Mouse (Mus musculus) brain, embryonic 18.5 days (tissue): ENCODE results near the gene Enc1.

Experiments used
- DNase-seq: peaks from one replicate; pipeline ENCODE4 v3.0.0-alpha.2; 2012; ENCODE audit warnings: low read depth, low spot score

Enc1 gene

GRCm38 (mm10) chr13:97290747-97291146, 49.8 kb downstream of the Enc1 start:
- DNase-seq, result no peak

GRCm38 (mm10) chr13:97291354-97291753, 50.4 kb downstream of the Enc1 start:
- DNase-seq, result no peak

DNA sequence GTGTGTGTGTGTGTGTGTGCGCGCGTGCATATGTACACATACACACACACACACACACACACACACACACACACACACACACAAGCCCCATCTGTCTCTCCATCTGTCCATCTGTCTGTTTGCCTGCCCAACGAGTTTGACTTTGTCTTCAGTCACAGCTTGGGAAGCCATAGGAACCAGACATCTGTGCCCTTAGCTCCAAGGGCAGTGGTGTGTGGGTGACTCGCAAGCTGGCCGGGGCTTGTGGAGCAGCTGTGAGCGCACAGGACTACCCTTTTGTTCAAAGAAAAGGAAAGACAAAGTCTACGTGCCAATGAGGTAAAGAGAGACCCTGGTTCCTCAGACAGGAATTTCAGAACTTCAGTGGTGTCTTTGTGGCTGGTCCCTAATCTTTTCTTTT, 51.1 kb downstream of the Enc1 start:
- no peak for DNase-seq

DNA sequence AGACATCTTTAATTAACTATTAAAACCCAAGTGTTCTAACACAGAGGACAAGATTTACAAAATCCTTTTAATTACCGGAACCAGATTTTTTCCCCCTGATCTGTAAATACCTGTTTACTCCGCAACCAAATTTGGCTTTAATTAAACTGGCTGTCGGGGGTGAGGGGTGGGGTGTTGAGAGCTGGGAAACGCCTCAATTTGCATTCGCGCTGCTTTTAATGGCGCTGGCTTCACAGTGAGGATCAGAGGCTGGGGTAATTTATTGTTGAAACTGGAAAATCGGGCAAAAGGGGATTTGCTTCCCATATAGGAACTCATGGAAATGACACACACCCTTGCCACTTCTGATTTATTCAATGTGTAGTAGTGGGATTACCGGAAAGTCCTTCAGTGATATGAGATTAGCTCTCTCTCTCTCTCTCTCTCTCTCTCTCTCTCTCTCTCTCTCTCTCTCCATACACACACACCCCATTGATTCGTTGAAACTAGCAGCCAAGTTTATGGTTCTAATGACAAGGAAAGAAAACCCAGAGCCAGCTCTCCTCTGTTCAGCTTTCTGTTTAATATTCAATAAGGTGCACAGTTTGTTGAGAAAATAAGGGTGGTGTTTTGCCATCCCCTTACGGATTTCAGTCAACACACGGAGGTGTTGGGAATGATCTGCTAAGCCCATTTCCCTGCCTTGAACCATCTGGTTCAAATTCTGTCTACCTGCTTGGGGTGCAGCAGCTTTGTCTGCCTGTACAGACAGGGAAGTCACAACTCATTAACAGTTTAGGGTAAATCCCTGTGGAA, 51.7 kb downstream of the Enc1 start:
- no peak for DNase-seq

DNA sequence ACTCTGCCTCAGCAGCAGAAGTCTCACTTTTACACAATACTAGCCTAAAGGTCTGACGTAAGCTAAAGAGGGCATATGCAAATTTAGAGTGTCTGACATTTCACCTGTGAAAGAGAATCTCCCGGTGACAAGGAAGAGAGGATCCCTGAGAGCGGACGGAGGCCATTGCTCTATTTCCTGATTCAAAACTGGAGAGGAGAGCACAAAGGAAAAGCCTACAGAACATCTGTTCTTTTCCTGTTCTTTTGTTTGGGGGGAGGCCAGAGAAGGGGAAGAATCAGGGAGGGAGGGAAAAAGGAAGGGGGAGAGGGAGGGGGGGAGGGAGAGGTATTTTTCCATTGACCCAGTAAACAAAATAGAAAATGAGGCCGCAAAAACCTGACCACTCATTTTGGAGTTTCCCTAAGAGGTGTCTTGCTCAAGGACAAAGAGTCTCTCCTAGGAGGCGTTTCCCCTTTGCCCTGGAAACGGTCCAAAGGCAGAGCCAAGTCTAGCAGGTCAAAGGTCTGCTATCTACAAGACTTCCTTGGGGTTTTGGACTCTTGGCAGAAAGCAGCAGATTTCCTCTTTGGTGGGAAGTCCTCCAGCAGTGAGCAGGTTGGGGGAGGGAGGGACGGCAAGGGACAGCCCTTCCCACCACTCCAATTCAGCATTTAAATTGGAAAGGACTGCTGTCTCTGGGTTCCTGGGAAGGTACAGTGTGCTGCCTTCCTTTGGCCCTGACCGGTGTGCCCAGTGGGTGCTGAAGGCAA, 54.4 kb downstream of the Enc1 start:
- no peak for DNase-seq

DNA sequence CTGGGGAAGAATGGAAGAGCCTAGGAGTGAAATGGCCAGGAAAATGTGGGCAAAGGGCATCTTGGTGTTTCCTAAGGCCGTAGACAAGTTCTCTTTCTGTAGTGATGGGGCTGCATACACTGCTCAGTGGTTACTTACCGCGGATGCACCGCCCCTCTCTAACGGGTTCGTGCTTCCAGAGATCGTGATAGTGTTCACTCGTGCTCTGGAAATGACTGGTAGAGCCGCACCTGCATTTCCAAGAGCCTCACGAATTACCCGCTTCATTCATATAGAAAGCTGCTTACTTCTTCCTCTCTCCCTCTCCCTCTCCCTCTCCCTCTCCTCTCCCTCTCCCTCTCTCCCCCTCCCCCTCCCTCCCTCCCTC, 54.9 kb downstream of the Enc1 start:
- DNase-seq, result no peak

- no peak for DNase-seq
These were observed 55.4 kb downstream of the Enc1 start for GRCm38 (mm10) chr13:97296281-97296680.

GRCm38 (mm10) chr13:97296757-97297156, 55.9 kb downstream of the Enc1 start:
- no peak for DNase-seq

DNA sequence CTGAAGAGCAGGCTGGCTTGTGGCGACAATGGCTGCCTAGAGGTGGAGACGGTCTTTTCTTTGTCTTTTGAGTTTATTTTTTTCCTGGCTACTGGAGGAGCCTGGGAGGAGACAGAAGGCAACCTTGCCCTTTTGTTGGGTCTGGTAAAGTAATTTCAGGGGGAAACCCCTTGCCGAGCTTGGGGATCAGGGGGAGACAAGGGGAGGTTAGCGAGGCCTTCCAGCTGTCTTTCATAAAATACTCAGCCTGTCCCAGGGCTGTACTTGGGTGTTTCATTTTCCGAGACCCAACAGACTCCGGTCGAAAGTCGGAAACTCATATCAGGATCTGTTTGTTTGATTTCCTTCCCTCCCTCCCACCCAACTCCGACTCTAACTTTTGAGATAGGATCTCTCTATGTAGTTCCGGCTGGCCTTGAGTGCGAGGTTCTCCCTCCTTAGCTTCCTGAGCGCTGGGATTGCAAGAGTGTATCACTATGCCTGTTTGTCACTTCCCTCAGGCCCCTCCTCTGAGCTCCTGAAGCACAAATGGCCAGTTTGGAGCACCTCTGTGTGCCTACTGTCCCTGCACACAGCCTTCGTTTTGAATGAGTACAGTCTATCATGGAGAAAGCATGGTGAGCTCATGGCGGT, 56.6 kb downstream of the Enc1 start:
- no peak for DNase-seq

GRCm38 (mm10) chr13:97298896-97299295, 58.0 kb downstream of the Enc1 start:
- no peak for DNase-seq

DNA sequence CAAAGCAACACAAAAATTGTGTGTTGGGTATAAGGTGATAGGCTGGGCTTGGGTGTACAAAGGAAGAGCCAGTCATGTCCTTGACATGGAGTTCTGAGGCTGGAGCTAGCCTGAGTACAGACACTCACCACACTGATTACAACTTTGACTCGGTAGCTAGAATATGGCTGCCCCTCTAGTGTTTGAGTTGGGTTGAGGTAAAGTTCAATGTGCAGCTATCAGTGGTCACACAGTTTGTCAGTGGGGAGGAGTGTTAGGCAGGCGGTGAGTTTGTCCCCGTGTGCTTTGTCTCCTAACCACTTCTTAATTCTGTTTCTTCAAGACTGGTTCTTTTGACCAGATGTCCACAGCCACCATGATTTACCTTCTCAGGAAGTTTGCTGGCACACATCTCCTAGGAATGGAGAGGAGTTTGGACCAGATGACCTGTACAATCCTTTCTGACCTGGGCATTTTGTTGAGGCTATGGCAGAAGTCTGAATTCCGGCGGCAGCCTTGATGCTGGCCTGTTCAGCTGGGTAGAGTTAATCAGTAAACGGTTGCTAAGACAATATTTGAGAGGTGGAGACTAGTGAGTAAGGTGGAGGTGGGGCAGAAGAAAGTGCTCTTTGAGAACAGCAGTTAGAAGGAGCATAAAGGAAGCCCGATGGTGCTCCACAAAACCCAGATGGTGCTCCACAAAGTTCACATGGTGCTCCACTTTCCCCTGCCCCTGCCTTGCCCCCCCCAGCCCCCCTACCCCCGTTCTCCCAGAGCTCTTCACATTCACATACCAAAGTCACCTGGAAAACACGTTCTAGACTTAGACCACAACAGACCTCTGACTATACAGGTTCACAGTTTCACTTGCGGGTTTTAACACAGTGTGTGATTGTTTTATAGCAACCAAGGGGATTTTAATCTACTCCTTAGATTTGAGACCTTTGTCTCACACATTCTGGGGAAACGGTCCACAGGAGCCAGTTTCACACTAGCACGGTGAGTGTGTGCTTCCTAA, 59.3 kb downstream of the Enc1 start:
- no peak for DNase-seq
